Mouse (Mus musculus) limb, embryonic 14.5 days (tissue): ENCODE data around the gene 9930022D16Rik. TPM values are rescaled to one million over a fixed set of nuclear protein-coding genes. Genes with fewer than 3 reads are reported as not detected.
A peak's percentile ranks its signal among the peaks of the same experiment; 100 is the strongest.

Source experiments
- ATAC-seq: fragments of 200-750 bp; cut with Nextera tagmentation; 2 replicates; pipeline ENCODE4 v1.8.0; 2017; ENCODE audit warnings: low read depth, moderate number of reproducible peaks, moderate TSS enrichment; ENCODE audit not compliant: low FRiP score
- DNase-seq: peaks from one replicate; pipeline ENCODE4 v3.0.0-alpha.2; 2015; ENCODE audit warnings: low spot score
- H3K27ac ChIP-seq: fragments of 300-500 bp; sonication (generic); replicated peaks from 2 replicates; pipeline ENCODE4 v1.5.1; 2014; ENCODE audit warnings: low read depth, mild to moderate bottlenecking, low read length, moderate library complexity, mixed read lengths
- H3K27me3 ChIP-seq: fragments of 300-500 bp; sonication (generic); 2 replicates; pipeline ENCODE4 v1.6.1; 2014; ENCODE audit warnings: low read length, mixed read lengths; ENCODE audit not compliant: control insufficient read depth, insufficient read depth
- H3K36me3 ChIP-seq: fragments of 300-500 bp; sonication (generic); 2 replicates; pipeline ENCODE4 v1.6.1; 2014; ENCODE audit warnings: mild to moderate bottlenecking, low read length, moderate library complexity, mixed read lengths; ENCODE audit not compliant: control insufficient read depth, insufficient read depth
- H3K4me1 ChIP-seq: fragments of 300-500 bp; sonication (generic); 2 replicates; pipeline ENCODE4 v1.6.1; 2014; ENCODE audit warnings: antibody characterized with exemption, low read length, mixed read lengths; ENCODE audit not compliant: control insufficient read depth, insufficient read depth
- H3K4me2 ChIP-seq: fragments of 300-500 bp; sonication (generic); replicated peaks from 2 replicates; pipeline ENCODE4 v1.6.1; 2014; ENCODE audit warnings: low read depth, mild to moderate bottlenecking, low read length, moderate library complexity; ENCODE audit not compliant: severe bottlenecking
- H3K4me3 ChIP-seq: fragments of 300-500 bp; sonication (generic); replicated peaks from 2 replicates; pipeline ENCODE4 v1.5.1; 2014; ENCODE audit warnings: low read length
- H3K9ac ChIP-seq: fragments of 300-500 bp; sonication (generic); 2 replicates; pipeline ENCODE4 v1.6.1; 2014; ENCODE audit warnings: mild to moderate bottlenecking, low read depth, low read length, moderate library complexity; ENCODE audit not compliant: severe bottlenecking
- H3K9me3 ChIP-seq: fragments of 300-500 bp; sonication (generic); 2 replicates; pipeline ENCODE4 v1.6.1; 2016; ENCODE audit warnings: low read length; ENCODE audit not compliant: control insufficient read depth
- POLR2A ChIP-seq: fragments of 200-500 bp; IDR thresholded peaks from 2 replicates; pipeline ENCODE4 v1.8.0; 2012; ENCODE audit warnings: inconsistent platforms, mild to moderate bottlenecking, moderate library complexity, borderline replicate concordance; ENCODE audit not compliant: insufficient read depth, insufficient read length; ENCODE audit errors: extremely low read depth
- WGBS: fragments of 180-500 bp; shearing (Covaris S2); extraction: QIAGEN DNeasy Blood & Tissue Kit; methylation state at CpG from one replicate; pipeline ENCODE4 v1.1.7; 2014; 5-methylcytosine and 5-hydroxymethylcytosine counted together
- polyA plus RNA-seq, 2 experiments: library from polyadenylated mRNA; depleted of rRNA in 1 of 2; stranded (reverse) in 1 of 2; unstranded in 1 of 2; fragments of >200 nt; fragmentation: Nextera tagmentation in 1 of 2; extraction: Ambion mirVana in 1 of 2; gene quantifications; 2 replicates each; pipeline versions ENCODE4 v1.2.1 to v1.2.3; 2012 to 2014

9930022D16Rik gene
- polyA plus RNA-seq, 2 experiments: not detected

DNA sequence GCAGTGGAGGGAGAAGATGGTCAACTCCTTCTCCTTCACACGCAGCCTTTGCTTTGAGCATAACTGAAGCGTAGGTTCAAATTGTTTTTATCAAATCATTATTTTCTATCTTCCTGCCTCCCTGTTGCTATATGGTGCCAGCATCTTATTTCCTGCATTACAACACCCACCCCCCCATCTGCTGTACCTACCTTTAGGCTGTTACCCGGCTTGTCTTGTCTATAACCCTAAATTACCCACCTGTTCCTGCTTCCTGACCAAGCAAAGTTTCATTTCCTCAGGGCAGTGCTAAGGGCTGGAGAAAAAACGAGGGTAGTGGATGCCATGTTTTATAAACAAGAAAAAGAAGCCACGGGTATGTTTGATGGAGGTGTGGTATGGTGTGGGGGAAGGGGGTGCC lies 7.5 kb downstream of the 9930022D16Rik start:
- WGBS: 64% methylated on average over 5 of the region's 5 CpGs
- no peaks in the 10 kb centered on the region for H3K4me1 ChIP-seq
- no peak overlapping the region for H3K9ac ChIP-seq
- H3K27me3 ChIP-seq: no peaks in the 10 kb centered on the region
- no peak for DNase-seq
- no peaks in the 10 kb centered on the region for H3K9me3 ChIP-seq
- H3K36me3 ChIP-seq: no peaks in the 10 kb centered on the region
- H3K4me3 ChIP-seq: no peak overlapping the region
- TF ChIP-seq POLR2A: no peak
- H3K27ac ChIP-seq: no peak overlapping the region
- no peak for ATAC-seq
- no peak overlapping the region for H3K4me2 ChIP-seq

DNA sequence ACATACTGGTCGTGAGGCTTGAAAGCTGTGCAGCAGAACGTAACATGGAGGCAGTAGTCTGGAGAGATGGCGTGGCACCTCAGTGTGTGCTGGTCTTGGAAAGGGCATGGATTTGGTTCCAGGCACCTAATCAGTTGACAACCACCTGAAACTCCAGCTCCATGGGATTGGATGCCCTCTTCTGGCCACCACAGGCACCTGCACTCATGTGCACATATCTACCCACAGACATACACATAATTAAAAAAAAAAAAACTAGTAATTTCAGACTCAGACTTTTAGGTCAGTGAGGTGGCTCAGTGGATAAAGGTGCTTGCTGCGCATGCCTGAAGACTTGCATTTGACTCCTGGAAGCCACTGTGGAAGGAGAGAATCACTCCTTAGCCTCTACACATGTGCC lies 8.5 kb downstream of the 9930022D16Rik start:
- Histone ChIP-seq H3K4me2 (no peak overlapping the region), H3K4me1 (peaks cover 7% of the 10 kb centered on the region), H3K9ac (no peak overlapping the region), H3K36me3 (no peaks in the 10 kb centered on the region), H3K9me3 (no peaks in the 10 kb centered on the region), H3K27ac (no peak overlapping the region), H3K4me3 (no peak overlapping the region), H3K27me3 (no peaks in the 10 kb centered on the region)
- no peak for ATAC-seq
- no peak for DNase-seq
- no peak for TF ChIP-seq POLR2A
- WGBS: 98% methylated on average over 4 of the region's 4 CpGs

DNA sequence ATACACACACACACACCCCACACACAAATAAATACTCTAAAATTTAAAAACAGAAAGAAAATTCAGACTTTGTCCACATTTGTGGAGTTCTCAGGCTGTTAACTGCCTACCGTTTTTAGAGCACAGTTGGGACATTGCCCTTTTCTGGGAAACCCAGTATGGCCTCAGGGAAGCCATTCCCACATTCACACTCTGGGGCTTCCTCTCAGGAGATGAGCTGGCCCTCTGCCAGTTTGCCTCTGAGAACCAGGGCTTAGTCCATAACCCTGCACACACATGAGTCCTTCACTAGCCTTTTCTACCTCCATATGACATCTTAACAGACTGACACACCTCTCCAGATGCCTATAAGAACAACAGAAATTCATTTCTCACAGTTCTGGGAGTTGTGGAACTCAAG lies 9.6 kb downstream of the 9930022D16Rik start:
- no peak overlapping the region for H3K4me2 ChIP-seq
- WGBS: 53% methylated on average over 1 of the region's 1 CpGs
- no peak for ATAC-seq
- DNase-seq: no peak
- no peaks in the 10 kb centered on the region for H3K9me3 ChIP-seq
- H3K27me3 ChIP-seq: no peaks in the 10 kb centered on the region
- H3K27ac ChIP-seq: no peak overlapping the region
- no peak overlapping the region for H3K4me3 ChIP-seq
- no peak overlapping the region for H3K9ac ChIP-seq
- TF ChIP-seq POLR2A: no peak
- 0 out of 2 replicates have a peak, but pooled peaks cover 2% of the 10 kb centered on the region for H3K36me3 ChIP-seq
- peaks cover 7% of the 10 kb centered on the region for H3K4me1 ChIP-seq

DNA sequence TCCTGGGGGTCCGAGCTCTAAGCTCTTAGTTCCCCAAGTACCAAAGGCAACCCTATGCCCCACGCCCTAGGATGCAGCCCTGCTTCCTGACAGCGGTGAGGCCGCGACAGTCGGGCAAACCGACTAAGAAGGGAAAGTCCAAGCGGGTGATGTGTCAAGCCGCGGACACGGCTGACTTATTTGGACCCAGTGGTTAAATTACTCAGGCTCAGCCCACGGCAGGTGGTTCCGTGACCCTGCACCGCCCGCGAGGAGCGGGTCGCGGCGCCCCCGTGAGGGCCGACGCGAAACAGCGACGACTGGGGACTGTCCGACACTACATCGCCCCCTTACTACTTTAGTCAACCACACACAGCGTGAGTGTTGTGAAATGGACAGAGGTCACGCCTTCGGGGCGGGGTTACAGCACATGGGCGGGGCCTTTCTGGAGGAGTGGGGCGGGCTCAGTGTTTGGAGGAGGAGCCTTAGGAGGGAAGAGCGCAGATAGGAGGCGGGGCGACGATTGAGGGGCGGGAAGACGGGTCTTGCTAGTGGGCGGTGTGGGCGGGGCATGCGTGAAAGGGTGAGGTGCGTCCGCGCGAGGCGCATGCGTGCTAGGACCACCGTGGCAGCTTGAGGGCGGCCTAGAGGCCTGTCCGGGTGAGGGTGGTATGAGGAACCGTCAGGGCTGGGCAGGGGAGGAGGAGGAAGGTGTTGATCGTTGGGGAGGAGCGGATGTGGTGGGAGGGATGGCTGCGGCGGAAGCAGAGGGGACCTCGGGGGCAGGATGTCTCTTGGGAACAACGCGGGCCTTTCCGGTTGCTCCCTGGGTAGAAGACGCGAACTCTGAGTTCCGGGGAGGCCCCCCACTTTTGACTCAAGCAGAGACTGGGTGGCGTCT lies 11.9 kb downstream of the 9930022D16Rik start, which contains the start of gene Amz2:
TSS of gene Amz2 (plus strand) at position 555 of the 880 bp plus-strand sequence.
- 1% methylated on average over 61 of the region's 65 CpGs for WGBS

DNA sequence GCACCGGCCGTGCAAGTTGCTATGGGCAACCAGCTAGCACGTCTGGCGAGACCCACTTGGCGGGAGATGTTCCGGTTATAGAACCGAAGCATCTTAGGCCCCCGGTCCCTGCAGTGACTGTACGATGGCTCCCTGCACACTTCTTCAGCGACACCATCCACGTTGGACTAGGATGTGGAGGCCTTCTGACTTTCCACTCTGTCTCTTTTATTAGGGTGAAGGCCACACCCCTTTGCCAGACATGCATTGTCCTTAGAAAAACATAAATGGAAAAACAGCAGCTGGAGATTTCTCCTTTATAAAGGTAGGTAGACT lies 12.5 kb downstream of the 9930022D16Rik start:
- peak; percentile 22 for DNase-seq
- no peak for TF ChIP-seq POLR2A
- ATAC-seq: no peak
- H3K27ac ChIP-seq: peak overlapping the region; percentile 75
- peak overlapping the region; percentile 61 for H3K4me2 ChIP-seq
- peaks cover 10% of the 10 kb centered on the region for H3K4me1 ChIP-seq
- peak overlapping the region; percentile 66 for H3K9ac ChIP-seq
- 0% methylated on average over 5 of the region's 11 CpGs for WGBS
- H3K27me3 ChIP-seq: no peaks in the 10 kb centered on the region
- peaks cover 30% of the 10 kb centered on the region for H3K36me3 ChIP-seq
- peak overlapping the region; percentile 59 for H3K4me3 ChIP-seq
- no peaks in the 10 kb centered on the region for H3K9me3 ChIP-seq

More for the DNA sequence above, 11.9 kb downstream of the 9930022D16Rik start, which contains the start of gene Amz2:
- peaks cover 25% of the 10 kb centered on the region for H3K36me3 ChIP-seq
- ATAC-seq (peak; percentile 95), DNase-seq (peak; percentile 98)
- peak within 1 kb of the TSS; percentile 61 for H3K4me2 ChIP-seq
- peak; percentile 92; the same call in 1 of the 2 replicates for TF ChIP-seq POLR2A
- H3K9me3 ChIP-seq: no peaks in the 10 kb centered on the region
- H3K4me3 ChIP-seq: peak within 1 kb of the TSS; percentile 59
- H3K9ac ChIP-seq: peak within 1 kb of the TSS; percentile 66
- H3K4me1 ChIP-seq: peaks cover 7% of the 10 kb centered on the region
- peak within 1 kb of the TSS; percentile 75 for H3K27ac ChIP-seq
- no peaks in the 10 kb centered on the region for H3K27me3 ChIP-seq
